Mouse (Mus musculus) small intestine, adult 2 months (tissue): Measurements from ENCODE around the gene Noc2l.

Source experiments
- CTCF ChIP-seq: fragments of 200-500 bp; IDR thresholded peaks from 2 replicates; pipeline ENCODE4 v1.5.1; 2012; ENCODE audit warnings: low read depth, mild to moderate bottlenecking, control low read depth, inconsistent platforms, low read length, moderate library complexity, mixed read lengths; ENCODE audit not compliant: insufficient replicate concordance, insufficient read length; ENCODE audit errors: extremely low read depth
- POLR2A ChIP-seq: fragments of 200-500 bp; IDR thresholded peaks from 2 replicates; pipeline ENCODE4 v1.6.1; 2012; ENCODE audit warnings: low read depth, mild to moderate bottlenecking, control low read depth, inconsistent platforms, low read length, moderate library complexity

DNA sequence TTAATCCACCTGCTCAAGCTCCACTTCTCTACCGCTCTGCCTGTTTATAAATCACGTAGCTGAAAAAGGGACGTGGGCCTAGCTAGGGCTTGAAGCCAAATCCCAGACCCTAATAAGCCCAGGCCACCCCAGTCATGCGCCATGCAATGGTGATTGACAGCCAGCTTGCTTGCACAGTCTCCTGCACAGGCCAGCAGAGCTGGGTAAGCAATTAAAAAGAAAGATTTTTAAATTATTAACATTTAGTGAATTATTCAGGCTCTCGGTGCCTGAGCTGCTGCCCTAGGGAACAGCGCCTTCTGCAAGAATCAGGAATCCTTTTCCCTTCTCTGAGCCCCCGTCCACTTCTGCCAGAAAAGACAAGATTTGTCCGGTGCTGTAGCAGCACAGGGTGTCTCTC is 15.3 kb downstream of the Noc2l start:
- TF ChIP-seq CTCF (no peak), POLR2A (no peak)
